Mouse (Mus musculus): ENCODE measurements at regions not wholly inside any gene's neighbourhood (a gene's known extent, or its start where the extent isn't known, plus 50 kb on each side); places are given as distances from the start of the nearest gene placed in this dataset.

- no peak for DNase-seq
Measured at GRCm38 (mm10) chr15:67364099-67364756, 863.5 kb upstream of the Lrrc6 start.

GRCm38 (mm10) chr15:67361012-67361571 is 860.4 kb upstream of the Lrrc6 start:
- no peak for DNase-seq

DNA sequence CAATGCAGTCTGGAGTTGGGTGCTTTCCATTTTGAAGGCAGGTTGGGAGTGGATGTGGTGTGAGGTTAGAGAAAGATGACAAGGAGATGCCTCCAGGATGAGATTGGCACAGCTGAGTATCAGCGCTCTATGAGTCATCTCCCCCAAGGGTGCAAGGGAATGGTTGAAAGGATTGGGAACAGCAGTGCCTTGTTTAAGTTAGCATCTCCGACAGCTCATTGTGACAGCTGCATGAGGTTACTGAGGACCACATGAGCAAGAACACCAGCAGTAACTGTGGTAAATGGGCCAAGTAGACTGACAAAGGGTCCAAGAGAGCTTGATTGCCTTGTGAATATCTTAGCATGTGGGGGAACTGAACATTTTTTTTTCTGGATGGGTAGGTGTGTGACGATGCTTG is 857.2 kb upstream of the Lrrc6 start:
- no peak for DNase-seq

GRCm38 (mm10) chr15:67355334-67355733 is 854.6 kb upstream of the Lrrc6 start:
- no peak for DNase-seq

DNA sequence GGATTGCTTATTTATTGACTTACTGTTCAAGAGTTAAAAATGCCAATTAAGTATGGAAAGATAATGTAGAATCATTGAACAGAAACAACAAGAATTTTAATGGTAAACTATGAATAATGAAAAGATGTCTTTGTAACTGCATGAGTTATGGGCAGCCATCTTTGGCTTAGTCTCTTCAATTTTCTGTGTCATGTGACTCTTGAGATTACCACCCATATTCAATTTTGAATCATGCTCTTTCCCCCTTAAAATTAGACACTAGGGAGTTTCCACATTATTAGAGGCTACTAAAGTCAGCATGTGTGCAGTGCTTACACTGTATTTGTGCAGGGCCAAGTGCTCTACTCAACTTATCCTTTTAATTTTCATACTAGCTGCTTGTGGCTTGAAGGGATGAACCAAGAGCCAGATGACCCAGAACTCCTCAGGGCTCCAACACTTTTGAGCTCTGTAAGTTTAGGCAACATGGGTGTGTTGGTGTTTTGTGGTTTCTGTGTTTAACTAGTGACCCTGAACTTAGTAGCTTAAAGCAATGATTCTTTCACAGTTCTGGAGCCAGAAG is 854.0 kb upstream of the Lrrc6 start:
- DNase-seq = no peak

GRCm38 (mm10) chr15:67349501-67349900 is 848.8 kb upstream of the Lrrc6 start:
- no peak for DNase-seq

DNA sequence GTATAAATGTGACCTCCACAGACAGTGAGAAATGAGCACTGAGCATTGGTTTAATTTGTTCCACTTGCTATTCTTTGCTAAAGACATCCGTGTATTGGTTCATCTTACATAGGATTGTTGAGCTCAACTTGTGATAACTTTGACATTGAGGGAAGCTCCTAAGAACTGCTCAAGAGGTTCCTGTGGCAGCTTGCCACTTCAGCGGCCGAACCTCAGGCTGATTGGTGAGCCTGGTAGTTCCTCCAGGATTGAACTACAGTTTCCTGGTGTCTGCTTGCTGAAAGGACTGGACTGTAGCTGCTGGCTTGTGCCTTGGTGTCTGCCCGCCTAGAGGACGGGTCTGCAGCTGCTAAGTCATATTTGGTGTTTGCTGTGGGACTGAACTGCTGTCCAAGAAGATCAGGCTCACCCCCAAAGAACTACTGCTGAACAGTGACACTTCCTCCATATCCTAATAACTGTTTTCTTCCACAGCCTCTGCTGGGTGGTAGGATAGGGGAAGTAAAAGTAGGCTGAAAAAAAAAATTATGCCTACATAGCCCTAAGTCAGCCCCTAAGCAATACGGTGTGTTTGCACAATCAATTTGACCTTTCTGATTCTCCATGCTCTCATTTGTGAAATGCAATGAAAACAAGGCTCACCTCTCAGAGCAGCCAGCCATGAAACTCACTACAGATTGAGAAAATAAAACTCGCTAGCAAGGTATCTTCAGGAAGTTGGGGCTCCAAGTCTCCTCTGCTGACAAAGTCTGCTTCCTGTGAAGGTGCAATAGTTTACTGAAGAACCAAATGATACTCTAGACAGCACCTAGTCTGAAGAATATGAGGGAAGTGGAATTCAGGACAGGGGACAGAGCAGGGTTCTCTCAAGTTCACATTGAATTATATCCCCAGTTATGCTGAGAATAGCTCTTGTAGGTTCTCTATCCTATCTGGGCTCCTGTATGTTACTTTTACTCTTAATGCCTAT is 844.8 kb upstream of the Lrrc6 start:
- DNase-seq = no peak

DNA sequence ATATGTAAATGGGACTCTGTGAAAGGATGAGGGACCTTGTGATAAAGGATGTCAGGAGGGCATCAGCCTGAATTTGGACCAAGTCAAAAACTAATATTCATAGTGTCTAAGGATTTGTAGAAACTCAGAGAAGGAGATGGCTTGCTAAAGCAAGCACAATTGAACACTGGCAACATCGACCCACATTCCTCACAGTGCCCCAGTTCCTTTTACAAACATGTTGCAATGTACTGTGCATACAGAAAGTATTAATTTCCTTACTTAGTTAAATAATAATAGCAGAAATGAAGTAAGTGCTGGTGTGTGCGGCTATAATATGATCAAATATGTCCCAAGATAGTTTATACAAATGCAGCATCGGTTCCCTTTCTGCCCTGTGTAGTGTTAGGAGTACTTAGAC is 841.3 kb upstream of the Lrrc6 start:
- no peak for DNase-seq

- DNase-seq = no peak
Measured at GRCm38 (mm10) chr15:67337040-67337395, 836.3 kb upstream of the Lrrc6 start.

GRCm38 (mm10) chr15:67336294-67337039 is 835.8 kb upstream of the Lrrc6 start:
- no peak for DNase-seq

DNA sequence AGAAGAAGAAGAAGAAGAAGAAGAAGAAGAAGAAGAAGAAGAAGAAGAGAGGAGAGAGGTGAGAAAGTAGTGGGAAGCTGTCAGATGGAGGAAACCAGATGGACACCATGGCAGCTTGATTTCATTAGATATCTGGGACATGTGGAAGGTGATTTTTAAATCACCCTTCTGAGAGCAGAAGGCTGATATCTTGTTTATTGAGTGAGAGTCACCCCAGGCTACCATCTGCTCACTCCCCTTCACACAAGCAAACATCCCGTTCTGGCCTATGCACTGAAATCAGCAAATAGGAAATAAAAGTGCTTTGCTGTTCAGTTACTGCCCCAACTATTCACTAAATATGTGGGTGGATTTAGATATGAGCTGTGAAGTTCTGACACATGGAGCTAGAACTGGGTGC is 831.8 kb upstream of the Lrrc6 start:
- no peak for DNase-seq

GRCm38 (mm10) chr15:67320292-67320691 is 819.6 kb upstream of the Lrrc6 start:
- no peak for DNase-seq

- DNase-seq = no peak
Measured at GRCm38 (mm10) chr15:67315202-67315601, 814.5 kb upstream of the Lrrc6 start.

DNA sequence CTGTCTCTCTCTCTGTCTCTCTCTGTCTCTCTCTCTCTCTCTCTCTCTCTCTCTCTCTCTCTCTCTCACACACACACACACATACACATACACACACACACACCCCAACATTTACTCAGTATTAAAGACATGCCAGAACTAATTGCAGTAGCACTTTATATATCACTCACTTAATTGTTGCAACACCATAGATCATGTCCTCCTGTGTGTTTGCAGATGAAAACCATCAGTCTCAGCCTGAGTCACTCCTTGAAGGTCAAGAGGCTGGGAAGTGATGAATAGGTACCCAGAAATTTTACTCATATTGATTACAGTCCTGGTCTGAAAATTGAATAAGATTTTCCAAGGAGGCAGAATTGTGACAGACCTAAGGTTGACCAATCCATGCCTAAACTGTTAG is 812.9 kb upstream of the Lrrc6 start:
- no peak for DNase-seq

DNA sequence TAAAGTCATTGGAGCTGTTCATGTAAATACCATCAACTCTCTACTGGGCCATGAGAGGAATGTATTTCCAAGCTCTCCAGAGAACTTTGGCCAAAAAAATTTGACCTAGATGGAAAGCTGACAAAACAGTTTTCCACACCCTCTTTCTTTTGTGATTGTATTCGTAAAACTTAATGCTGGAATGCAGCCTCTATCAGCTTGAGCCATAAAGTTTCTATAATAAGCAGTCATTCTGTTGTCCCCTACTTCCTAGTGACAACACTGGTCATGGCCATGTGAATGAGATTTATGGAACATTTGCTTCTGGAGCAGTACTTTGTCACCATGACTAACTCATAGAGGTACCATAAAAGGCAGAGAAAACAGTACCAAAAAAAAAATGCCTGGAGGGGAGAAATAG is 805.0 kb upstream of the Lrrc6 start:
- DNase-seq = no peak

DNA sequence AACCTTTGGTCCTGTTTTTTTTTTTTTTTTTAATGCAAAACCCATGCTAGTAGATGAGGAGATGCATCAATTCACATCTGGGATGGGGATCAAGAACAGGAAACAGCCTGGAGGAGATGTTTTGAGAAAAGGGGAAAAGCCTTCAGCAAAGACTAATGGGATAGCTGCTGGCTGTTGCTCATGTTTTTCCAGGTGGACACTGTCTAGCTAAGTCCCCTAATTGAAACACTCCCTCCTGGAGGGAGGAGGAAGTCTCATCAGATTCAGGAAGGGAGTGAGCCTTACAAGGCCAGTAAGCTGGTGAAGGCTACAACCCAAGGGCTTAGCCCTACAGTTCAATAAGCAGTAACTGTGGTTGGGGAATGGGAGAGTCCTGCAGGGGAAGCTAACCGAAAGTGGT is 803.1 kb upstream of the Lrrc6 start:
- no peak for DNase-seq

DNA sequence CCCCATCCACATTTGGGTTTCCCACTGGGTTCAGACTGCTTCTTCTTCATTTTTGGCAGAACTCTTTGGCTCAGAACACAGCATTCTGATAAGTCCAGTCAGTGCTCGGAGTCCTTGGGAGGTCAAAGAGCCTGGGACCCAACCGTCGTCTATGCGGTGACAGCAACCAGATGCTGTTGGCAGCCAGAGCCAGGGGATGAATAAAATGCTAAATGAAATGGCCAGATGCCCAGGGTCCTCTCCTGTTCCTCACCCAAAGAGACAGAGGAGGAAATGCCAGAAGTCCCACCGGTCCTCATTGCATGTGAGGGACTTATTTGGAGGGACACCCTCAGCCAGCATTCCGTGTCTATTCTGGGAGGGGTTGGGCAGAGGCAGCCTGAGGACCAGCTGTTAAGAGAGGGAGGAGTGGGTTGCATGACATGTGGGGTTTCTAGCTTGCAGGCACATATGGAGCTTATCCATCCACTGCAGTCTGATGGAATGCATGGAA is 801.2 kb upstream of the Lrrc6 start:
- peak; percentile 35 for DNase-seq

- DNase-seq = no peak
Measured at GRCm38 (mm10) chr15:67301024-67301423, 800.3 kb upstream of the Lrrc6 start.

DNA sequence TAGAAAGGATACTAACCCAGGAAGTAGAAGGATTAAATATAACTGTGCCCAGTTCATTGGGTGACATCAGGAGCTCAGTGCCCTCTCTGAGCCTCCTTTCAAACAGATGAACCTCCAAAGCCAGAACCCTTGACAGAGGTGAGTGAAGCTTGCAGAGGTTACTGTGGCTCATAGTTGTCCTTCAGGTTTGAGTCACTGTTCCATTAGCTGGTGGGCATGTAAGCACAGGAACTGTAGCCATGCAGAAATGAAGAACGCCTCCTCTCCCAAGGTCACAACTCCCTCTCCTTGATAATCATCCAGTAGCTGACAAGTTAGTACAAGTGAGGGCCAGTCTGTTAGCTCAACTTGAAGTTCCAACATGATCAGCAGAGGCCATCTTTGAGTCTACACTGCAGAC is 794.1 kb upstream of the Lrrc6 start:
- no peak for DNase-seq

GRCm38 (mm10) chr15:67289749-67290148 is 789.0 kb upstream of the Lrrc6 start:
- no peak for DNase-seq

DNA sequence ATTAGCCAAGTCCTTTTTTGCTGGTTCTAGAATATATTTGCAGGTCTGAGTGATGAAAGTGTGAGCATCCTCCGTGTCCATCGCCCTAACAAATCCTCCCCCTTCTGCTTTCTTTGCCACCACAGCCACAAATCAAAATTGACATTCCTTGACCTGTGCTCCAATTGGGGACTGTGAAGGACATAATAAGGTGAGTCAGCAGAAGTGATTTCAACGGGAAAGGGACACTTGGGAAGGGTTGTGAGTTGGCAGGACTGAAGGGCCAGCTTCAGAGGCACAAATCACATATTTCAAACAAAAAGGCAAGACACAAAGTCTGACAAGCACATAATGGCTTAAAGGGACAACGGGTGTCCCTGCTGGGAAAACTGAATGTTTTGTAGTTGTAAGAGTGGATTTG is 784.2 kb upstream of the Lrrc6 start:
- DNase-seq = no peak

DNA sequence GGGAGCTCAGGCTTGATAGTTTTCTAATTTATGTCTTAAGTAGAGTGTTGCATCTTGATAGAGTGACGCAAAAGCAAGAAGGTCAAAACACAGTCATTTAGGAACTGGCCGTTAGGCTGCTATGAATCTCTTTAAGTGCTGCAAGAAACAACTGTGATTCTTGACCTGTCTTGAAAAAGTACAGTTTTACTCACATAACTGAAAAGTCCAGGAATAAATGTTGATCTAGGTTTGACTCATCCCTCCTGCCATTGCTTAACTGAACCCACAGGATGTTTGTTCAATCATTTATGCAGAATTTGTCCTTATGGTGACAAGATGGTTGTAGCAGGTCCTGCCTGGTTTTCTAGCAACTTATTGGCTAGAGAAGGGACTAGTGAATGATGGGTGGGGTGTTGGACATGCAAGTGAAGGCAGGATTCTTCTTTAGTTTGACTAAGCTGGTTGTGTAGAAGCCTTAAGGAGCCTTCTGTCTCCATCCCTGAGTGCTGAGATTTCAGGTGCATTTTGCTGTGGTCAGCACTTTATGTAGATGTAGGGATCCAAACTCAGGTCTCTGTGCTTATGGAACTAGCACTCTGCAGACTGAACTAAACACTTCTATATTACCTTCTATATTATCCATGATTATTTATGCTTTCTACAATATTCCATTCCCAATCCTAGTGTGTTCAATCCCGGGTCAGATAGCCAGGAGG is 782.7 kb upstream of the Lrrc6 start:
- DNase-seq = no peak

Measured in kidney, adult 11 months (tissue).